Mouse (Mus musculus): ENCODE results near the gene Gm6588.

The Gm6588 gene

GRCm38 (mm10) chr5:112498921-112499917 lies 50.0 kb downstream of the Gm6588 start:
- ChIA-PET CTCF (interaction anchor here in 2 of 4 experiments (0.6 to 1.1 kb wide), 7 partner anchors 16 to 578 kb away, joined by 3 to 5 read pairs (median 3); no protein-coding TSS in a partner anchor), POLR2A (interaction anchor here in 3 of 4 experiments (0.6 to 1.7 kb wide), 15 partner anchors 9 to 612 kb away, joined by 3 to 5 read pairs (median 3); no protein-coding TSS in a partner anchor)

GRCm38 (mm10) chr5:112499918-112500682 lies 50.9 kb downstream of the Gm6588 start:
- POLR2A ChIA-PET = interaction anchor here in 3 of 4 experiments (0.6 to 1.4 kb wide), 6 partner anchors 8 to 380 kb away, joined by 3 to 4 read pairs (median 3); no protein-coding TSS in a partner anchor
- CTCF ChIA-PET = interaction anchor here in 2 of 4 experiments (0.6 to 1.1 kb wide), 2 partner anchors 33 to 241 kb away, joined by 3 read pairs; no protein-coding TSS in a partner anchor
